Mouse (Mus musculus): ENCODE measurements at regions not wholly inside any gene's neighbourhood (a gene's known extent, or its start where the extent isn't known, plus 50 kb on each side); places are given as distances from the start of the nearest gene placed in this dataset.
"Not testable (repeated sequence)": the region's sequence is repeated elsewhere in the genome, so short reads cannot be mapped to it uniquely, and the experiment has no call there.

DNA sequence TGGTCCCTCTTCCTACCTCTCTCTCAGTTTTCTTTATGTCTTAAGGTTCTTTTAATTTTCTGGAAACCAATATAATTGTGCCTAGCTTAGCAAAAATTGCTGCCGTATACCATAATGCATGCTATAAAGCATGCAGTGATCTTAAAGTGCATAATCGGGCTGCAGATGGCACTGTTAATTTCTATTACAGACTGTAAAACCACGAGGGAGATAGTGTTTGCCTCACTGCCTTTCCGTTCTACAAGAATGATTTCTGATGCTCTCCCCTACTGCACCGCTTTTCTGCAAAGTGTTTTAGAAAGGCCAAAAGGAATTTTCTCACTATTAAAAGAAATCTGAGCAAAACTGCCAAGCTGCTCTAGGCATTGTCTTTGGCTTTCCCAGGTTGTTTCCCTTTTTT lies 357.6 kb downstream of the Tusc1 start:
- no peak for ATAC-seq

DNA sequence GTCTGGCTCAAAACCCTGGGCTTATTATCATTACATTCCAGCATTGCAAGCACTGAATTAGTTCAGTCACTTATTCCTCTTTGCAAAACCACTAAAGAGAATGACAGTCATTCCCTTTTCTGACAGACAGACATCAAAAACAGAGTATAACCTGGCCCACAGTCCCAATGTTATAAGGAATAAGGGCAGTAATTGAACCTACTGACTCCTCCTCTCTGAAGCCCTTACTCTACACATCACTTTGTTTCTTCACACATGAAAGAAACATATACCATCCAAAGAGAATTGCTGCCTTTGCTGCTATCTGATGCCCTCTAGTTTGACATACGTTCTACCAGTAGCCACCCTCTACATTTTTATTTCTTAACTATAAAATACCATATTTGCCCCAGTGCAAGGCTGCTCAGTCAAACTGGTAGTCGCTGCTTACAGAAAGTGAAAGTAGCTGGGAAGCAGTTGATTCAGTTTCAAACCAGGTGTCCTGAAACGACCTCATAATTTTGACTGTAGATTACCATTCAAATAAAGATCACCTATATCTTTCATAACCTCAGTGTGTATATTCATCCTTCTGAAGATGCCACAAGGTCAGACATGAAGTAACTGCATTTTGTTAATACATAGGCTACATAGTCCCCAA lies 393.1 kb downstream of the Tusc1 start:
- peak; percentile 37 for ATAC-seq

DNA sequence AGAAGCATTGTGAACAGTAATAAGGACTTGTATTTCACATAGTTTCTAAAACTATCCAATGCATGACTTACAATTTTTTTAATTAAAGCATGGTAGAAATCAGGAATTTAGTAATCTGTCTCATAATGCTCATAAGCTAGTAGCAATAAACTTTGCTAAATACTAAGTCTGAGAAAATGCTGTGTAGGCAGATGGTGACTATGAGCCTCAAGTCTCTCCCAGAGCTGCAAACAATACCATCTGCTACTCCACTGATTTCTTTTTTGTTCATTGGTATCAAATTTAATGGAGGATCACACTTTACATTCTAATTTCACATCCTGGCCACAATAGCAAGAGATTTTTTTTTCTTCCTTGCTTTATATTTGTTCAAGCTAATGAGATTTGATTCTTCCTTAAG lies 404.0 kb downstream of the Tusc1 start:
- no peak for ATAC-seq

DNA sequence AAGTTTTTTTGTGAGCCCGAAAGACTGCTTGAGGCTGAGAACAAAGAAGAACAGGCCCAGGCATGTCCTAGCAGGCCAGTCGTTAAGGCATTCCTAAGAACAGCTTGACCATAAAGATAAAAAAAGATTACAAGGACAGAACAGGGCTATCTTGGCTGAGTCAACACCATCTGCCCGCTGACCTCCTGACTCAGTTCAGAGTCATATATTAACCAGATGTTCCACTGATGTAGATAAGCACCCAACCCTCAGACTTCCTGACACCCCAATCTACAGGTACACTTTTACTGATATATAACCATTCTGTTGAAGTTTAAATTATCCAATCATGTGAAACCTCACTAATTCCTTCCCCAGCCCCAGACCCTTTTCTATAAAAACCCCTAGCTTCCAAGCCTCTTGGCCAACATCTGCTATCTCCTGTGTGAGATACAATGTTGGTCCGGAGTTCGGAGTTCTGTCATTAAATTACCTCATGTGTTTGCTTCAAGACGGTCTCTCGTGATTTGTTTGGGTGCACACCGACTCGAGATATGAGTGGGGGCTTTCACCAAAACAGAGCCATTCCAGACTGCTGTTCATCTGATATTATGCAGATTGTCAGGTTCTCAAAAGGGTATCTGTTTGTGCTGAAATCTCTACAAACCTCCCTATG lies 413.8 kb downstream of the Tusc1 start:
- no peak for ATAC-seq

DNA sequence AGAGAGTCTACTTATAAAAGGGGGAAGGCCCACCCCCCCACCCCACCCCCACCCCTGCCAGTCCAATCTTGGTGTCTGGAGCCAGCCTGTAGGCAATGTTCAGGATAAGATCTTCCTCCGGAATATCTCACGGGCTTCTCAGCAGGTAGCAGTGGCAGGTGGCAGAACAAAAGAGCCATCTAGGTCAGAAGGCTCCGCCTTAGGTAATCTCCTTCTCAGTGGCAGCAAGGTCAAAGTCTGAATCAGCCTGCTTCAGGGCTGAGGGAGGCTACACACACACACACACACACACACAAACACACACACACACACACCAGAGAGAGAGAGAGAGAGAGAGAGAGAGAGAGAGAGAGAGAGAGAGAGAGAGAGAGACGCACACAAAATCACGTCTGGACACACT lies 431.8 kb downstream of the Tusc1 start:
- not testable (repeated sequence) for ATAC-seq
